Mouse (Mus musculus): Measurements from ENCODE around the gene Gde1. TPM values are rescaled to one million over a fixed set of nuclear protein-coding genes. Genes with fewer than 3 reads are reported as not detected.

Gene Gde1
- polyA plus RNA-seq, 1 experiment from 2014 or later, result 255 TPM

GRCm38 (mm10) chr7:118698882-118699281, 6.7 kb downstream of the Gde1 start:
- Histone ChIP-seq H3K4me3 (ENCODE audit: low read depth, low read length) (no peak overlapping the region), H3K4me2 (ENCODE audit: low read depth, low read length) (no peak overlapping the region), H3K36me3 (ENCODE audit: control insufficient read depth, insufficient read depth, low read length) (peaks cover 32% of the 10 kb centered on the region), H3K27ac (ENCODE audit: low read depth, low read length) (no peak overlapping the region), H3K9ac (replicated peaks; ENCODE audit: low read depth, low read length) (no peak overlapping the region), H3K4me1 (ENCODE audit: control insufficient read depth, insufficient read depth, low read length) (peaks cover 9% of the 10 kb centered on the region), H3K27me3 (ENCODE audit: control insufficient read depth, insufficient read depth, low read length) (no peaks in the 10 kb centered on the region), H3K9me3 (ENCODE audit: control insufficient read depth, low read length) (no peaks in the 10 kb centered on the region)
- no peak for ATAC-seq (ENCODE audit: low read depth)
- 93% methylated on average over 9 of the region's 9 CpGs for WGBS

- peaks cover 43% of the 10 kb centered on the region for H3K36me3 ChIP-seq (ENCODE audit: control insufficient read depth, insufficient read depth, low read length)
- H3K4me1 ChIP-seq (ENCODE audit: control insufficient read depth, insufficient read depth, low read length), result no peaks in the 10 kb centered on the region
- H3K9me3 ChIP-seq (ENCODE audit: control insufficient read depth, low read length), result no peaks in the 10 kb centered on the region
- no peak overlapping the region for H3K27ac ChIP-seq (ENCODE audit: low read depth, low read length)
- 72% methylated on average over 4 of the region's 4 CpGs for WGBS
- no peak overlapping the region for H3K4me3 ChIP-seq (ENCODE audit: low read depth, low read length)
- no peak overlapping the region for H3K4me2 ChIP-seq (ENCODE audit: low read depth, low read length)
- no peak for ATAC-seq (ENCODE audit: low read depth)
- no peak overlapping the region for H3K9ac ChIP-seq (replicated peaks; ENCODE audit: low read depth, low read length)
- no peaks in the 10 kb centered on the region for H3K27me3 ChIP-seq (ENCODE audit: control insufficient read depth, insufficient read depth, low read length)
Measured at GRCm38 (mm10) chr7:118697168-118697567, 8.4 kb downstream of the Gde1 start.

- Histone ChIP-seq H3K4me3 (ENCODE audit: low read depth, low read length) (no peak overlapping the region), H3K27ac (ENCODE audit: low read depth, low read length) (no peak overlapping the region), H3K9me3 (ENCODE audit: control insufficient read depth, low read length) (no peaks in the 10 kb centered on the region), H3K9ac (replicated peaks; ENCODE audit: low read depth, low read length) (no peak overlapping the region), H3K36me3 (ENCODE audit: control insufficient read depth, insufficient read depth, low read length) (peaks cover 47% of the 10 kb centered on the region), H3K27me3 (ENCODE audit: control insufficient read depth, insufficient read depth, low read length) (no peaks in the 10 kb centered on the region), H3K4me2 (ENCODE audit: low read depth, low read length) (no peak overlapping the region), H3K4me1 (ENCODE audit: control insufficient read depth, insufficient read depth, low read length) (no peaks in the 10 kb centered on the region)
- 97% methylated on average over 6 of the region's 6 CpGs for WGBS
- ATAC-seq (ENCODE audit: low read depth), result no peak
Measured at GRCm38 (mm10) chr7:118696146-118696545, 9.4 kb downstream of the Gde1 start.

GRCm38 (mm10) chr7:118691287-118691686, 14.3 kb downstream of the Gde1 start:
- no peak overlapping the region for H3K4me2 ChIP-seq (ENCODE audit: low read depth, low read length)
- no peaks in the 10 kb centered on the region for H3K4me1 ChIP-seq (ENCODE audit: control insufficient read depth, insufficient read depth, low read length)
- H3K27ac ChIP-seq (ENCODE audit: low read depth, low read length), result no peak overlapping the region
- no peaks in the 10 kb centered on the region for H3K9me3 ChIP-seq (ENCODE audit: control insufficient read depth, low read length)
- no peak for ATAC-seq (ENCODE audit: low read depth)
- H3K27me3 ChIP-seq (ENCODE audit: control insufficient read depth, insufficient read depth, low read length), result no peaks in the 10 kb centered on the region
- no peak overlapping the region for H3K9ac ChIP-seq (replicated peaks; ENCODE audit: low read depth, low read length)
- no peak overlapping the region for H3K4me3 ChIP-seq (ENCODE audit: low read depth, low read length)
- H3K36me3 ChIP-seq (ENCODE audit: control insufficient read depth, insufficient read depth, low read length), result peaks cover 55% of the 10 kb centered on the region
- WGBS, result 90% methylated on average over 2 of the region's 2 CpGs

GRCm38 (mm10) chr7:118689088-118689487, 16.5 kb downstream of the Gde1 start:
- Histone ChIP-seq H3K4me1 (ENCODE audit: control insufficient read depth, insufficient read depth, low read length) (no peaks in the 10 kb centered on the region), H3K4me3 (ENCODE audit: low read depth, low read length) (no peak overlapping the region), H3K27me3 (ENCODE audit: control insufficient read depth, insufficient read depth, low read length) (no peaks in the 10 kb centered on the region), H3K36me3 (ENCODE audit: control insufficient read depth, insufficient read depth, low read length) (peaks cover 40% of the 10 kb centered on the region), H3K9ac (replicated peaks; ENCODE audit: low read depth, low read length) (no peak overlapping the region), H3K4me2 (ENCODE audit: low read depth, low read length) (no peak overlapping the region), H3K9me3 (ENCODE audit: control insufficient read depth, low read length) (no peaks in the 10 kb centered on the region), H3K27ac (ENCODE audit: low read depth, low read length) (no peak overlapping the region)
- no peak for ATAC-seq (ENCODE audit: low read depth)
- 85% methylated on average over 7 of the region's 7 CpGs for WGBS

- H3K4me1 ChIP-seq (ENCODE audit: control insufficient read depth, insufficient read depth, low read length), result no peaks in the 10 kb centered on the region
- H3K36me3 ChIP-seq (ENCODE audit: control insufficient read depth, insufficient read depth, low read length), result peaks cover 36% of the 10 kb centered on the region
- H3K9ac ChIP-seq (replicated peaks; ENCODE audit: low read depth, low read length), result no peak overlapping the region
- no peaks in the 10 kb centered on the region for H3K27me3 ChIP-seq (ENCODE audit: control insufficient read depth, insufficient read depth, low read length)
- no peaks in the 10 kb centered on the region for H3K9me3 ChIP-seq (ENCODE audit: control insufficient read depth, low read length)
- no peak overlapping the region for H3K27ac ChIP-seq (ENCODE audit: low read depth, low read length)
- H3K4me3 ChIP-seq (ENCODE audit: low read depth, low read length), result no peak overlapping the region
- peak; percentile 54 for ATAC-seq (ENCODE audit: low read depth)
- WGBS, result 18% methylated on average over 5 of the region's 5 CpGs
- no peak overlapping the region for H3K4me2 ChIP-seq (ENCODE audit: low read depth, low read length)
Measured at GRCm38 (mm10) chr7:118688199-118688598, 17.4 kb downstream of the Gde1 start.

- no peaks in the 10 kb centered on the region for H3K27me3 ChIP-seq (ENCODE audit: control insufficient read depth, insufficient read depth, low read length)
- no peak overlapping the region for H3K4me2 ChIP-seq (ENCODE audit: low read depth, low read length)
- H3K9me3 ChIP-seq (ENCODE audit: control insufficient read depth, low read length), result no peaks in the 10 kb centered on the region
- no peaks in the 10 kb centered on the region for H3K4me1 ChIP-seq (ENCODE audit: control insufficient read depth, insufficient read depth, low read length)
- no peak overlapping the region for H3K9ac ChIP-seq (replicated peaks; ENCODE audit: low read depth, low read length)
- WGBS, result 88% methylated on average over 4 of the region's 4 CpGs
- no peaks in the 10 kb centered on the region for H3K36me3 ChIP-seq (ENCODE audit: control insufficient read depth, insufficient read depth, low read length)
- no peak overlapping the region for H3K27ac ChIP-seq (ENCODE audit: low read depth, low read length)
- no peak for ATAC-seq (ENCODE audit: low read depth)
- H3K4me3 ChIP-seq (ENCODE audit: low read depth, low read length), result no peak overlapping the region
Measured at GRCm38 (mm10) chr7:118676826-118677225, 28.8 kb downstream of the Gde1 start.

GRCm38 (mm10) chr7:118670142-118670541, 35.4 kb downstream of the Gde1 start:
- 75% methylated on average over 4 of the region's 4 CpGs for WGBS
- no peak overlapping the region for H3K9ac ChIP-seq (replicated peaks; ENCODE audit: low read depth, low read length)
- no peak overlapping the region for H3K27ac ChIP-seq (ENCODE audit: low read depth, low read length)
- ATAC-seq (ENCODE audit: low read depth), result no peak
- H3K4me1 ChIP-seq (ENCODE audit: control insufficient read depth, insufficient read depth, low read length), result no peaks in the 10 kb centered on the region
- no peaks in the 10 kb centered on the region for H3K27me3 ChIP-seq (ENCODE audit: control insufficient read depth, insufficient read depth, low read length)
- no peaks in the 10 kb centered on the region for H3K9me3 ChIP-seq (ENCODE audit: control insufficient read depth, low read length)
- H3K36me3 ChIP-seq (ENCODE audit: control insufficient read depth, insufficient read depth, low read length), result no peaks in the 10 kb centered on the region
- no peak overlapping the region for H3K4me3 ChIP-seq (ENCODE audit: low read depth, low read length)
- no peak overlapping the region for H3K4me2 ChIP-seq (ENCODE audit: low read depth, low read length)

GRCm38 (mm10) chr7:118667773-118668172, 37.8 kb downstream of the Gde1 start:
- Histone ChIP-seq H3K9ac (replicated peaks; ENCODE audit: low read depth, low read length) (no peak overlapping the region), H3K4me1 (ENCODE audit: control insufficient read depth, insufficient read depth, low read length) (no peaks in the 10 kb centered on the region), H3K36me3 (ENCODE audit: control insufficient read depth, insufficient read depth, low read length) (no peaks in the 10 kb centered on the region), H3K4me3 (ENCODE audit: low read depth, low read length) (no peak overlapping the region), H3K27me3 (ENCODE audit: control insufficient read depth, insufficient read depth, low read length) (no peaks in the 10 kb centered on the region), H3K27ac (ENCODE audit: low read depth, low read length) (no peak overlapping the region), H3K9me3 (ENCODE audit: control insufficient read depth, low read length) (no peaks in the 10 kb centered on the region), H3K4me2 (ENCODE audit: low read depth, low read length) (no peak overlapping the region)
- ATAC-seq (ENCODE audit: low read depth), result no peak
- 92% methylated on average over 2 of the region's 2 CpGs for WGBS

- WGBS, result 33% methylated on average over 6 of the region's 6 CpGs
- no peak overlapping the region for H3K4me2 ChIP-seq (ENCODE audit: low read depth, low read length)
- H3K27ac ChIP-seq (ENCODE audit: low read depth, low read length), result no peak overlapping the region
- no peaks in the 10 kb centered on the region for H3K4me1 ChIP-seq (ENCODE audit: control insufficient read depth, insufficient read depth, low read length)
- no peaks in the 10 kb centered on the region for H3K36me3 ChIP-seq (ENCODE audit: control insufficient read depth, insufficient read depth, low read length)
- no peak overlapping the region for H3K4me3 ChIP-seq (ENCODE audit: low read depth, low read length)
- no peak for ATAC-seq (ENCODE audit: low read depth)
- H3K9ac ChIP-seq (replicated peaks; ENCODE audit: low read depth, low read length), result no peak overlapping the region
- no peaks in the 10 kb centered on the region for H3K9me3 ChIP-seq (ENCODE audit: control insufficient read depth, low read length)
- no peaks in the 10 kb centered on the region for H3K27me3 ChIP-seq (ENCODE audit: control insufficient read depth, insufficient read depth, low read length)
Measured at GRCm38 (mm10) chr7:118656730-118657129, 48.8 kb downstream of the Gde1 start.
